Mouse (Mus musculus): Measurements from ENCODE around the gene Ccer2.

DNA sequence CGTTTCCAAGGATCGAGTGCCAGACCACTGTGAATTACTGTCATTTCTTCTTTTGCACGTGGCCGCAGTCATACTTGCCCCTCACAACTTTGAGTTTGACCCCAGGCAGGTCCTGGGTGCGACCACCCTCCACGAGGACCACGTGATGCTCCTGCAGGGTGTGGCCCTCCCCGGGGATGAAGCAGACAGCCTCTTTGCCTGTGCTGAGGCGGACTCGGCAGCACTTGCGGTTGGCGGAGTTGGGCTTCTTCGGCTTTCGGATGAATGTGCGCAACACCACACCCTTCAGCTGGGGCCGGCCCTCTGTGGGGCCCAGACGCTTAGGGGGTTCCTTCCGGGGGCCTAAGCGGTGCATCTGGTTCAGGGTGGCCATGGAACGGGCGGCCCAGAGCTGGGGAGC, 16.1 kb upstream of the Ccer2 start:
- TF ChIP-seq CTCF (IDR thresholded peaks at IDR 0.05; ENCODE audit: control insufficient read depth, insufficient read depth, insufficient read length) (no peak), MAX (IDR thresholded peaks at IDR 0.05) (no peak), USF1 (IDR thresholded peaks at IDR 0.05; ENCODE audit: low read depth) (no peak), MYOG (IDR thresholded peaks at IDR 0.05; ENCODE audit: control insufficient read depth, extremely low read depth, insufficient read length) (no peak), CEBPB (IDR thresholded peaks at IDR 0.05; ENCODE audit: low read depth) (no peak), FOSL1 (IDR thresholded peaks at IDR 0.05; ENCODE audit: insufficient read depth, low read length, poor library complexity, severe bottlenecking) (no peak)
